Mouse (Mus musculus) brain, embryonic 14.5 days (tissue): Measurements from ENCODE around the gene Hcn2.

ENCODE experiments used
- CTCF ChIP-seq: fragments of 200-500 bp; IDR thresholded peaks from 2 replicates; pipeline ENCODE4 v1.5.1; 2012; ENCODE audit warnings: inconsistent platforms, mild to moderate bottlenecking, moderate library complexity, borderline replicate concordance; ENCODE audit not compliant: insufficient read depth, insufficient read length; ENCODE audit errors: extremely low read depth
- POLR2A ChIP-seq: fragments of 200-500 bp; IDR thresholded peaks from 2 replicates; pipeline ENCODE4 v1.6.1; 2012; ENCODE audit warnings: mild to moderate bottlenecking, inconsistent platforms, borderline replicate concordance; ENCODE audit not compliant: poor library complexity, insufficient read depth, insufficient read length, severe bottlenecking; ENCODE audit errors: extremely low read depth

GRCm38 (mm10) chr10:79755854-79756253, 39.4 kb downstream of the Hcn2 start:
- TF ChIP-seq CTCF (no peak), POLR2A (no peak)
